Mouse (Mus musculus) neural tube, embryonic 14.5 days (tissue): ENCODE data around the gene Mapk8ip2. TPM values are rescaled to one million over a fixed set of nuclear protein-coding genes. Genes with fewer than 3 reads are reported as not detected.

Experiments used
- ATAC-seq: fragments of 200-750 bp; cut with Nextera tagmentation; 2 replicates; pipeline ENCODE4 v1.8.0; 2017; ENCODE audit warnings: low read depth, mild to moderate bottlenecking, moderate TSS enrichment, moderate library complexity
- H3K27ac ChIP-seq: fragments of 300-500 bp; sonication (generic); 2 replicates; pipeline ENCODE4 v1.5.1; 2014; ENCODE audit warnings: low read depth, mild to moderate bottlenecking, control low read depth, low read length, moderate library complexity, mixed read lengths
- H3K27me3 ChIP-seq: fragments of 300-500 bp; sonication (generic); 2 replicates; pipeline ENCODE4 v1.6.1; 2014; ENCODE audit warnings: low read length; ENCODE audit not compliant: control insufficient read depth, insufficient read depth
- H3K36me3 ChIP-seq: fragments of 300-500 bp; sonication (generic); 2 replicates; pipeline ENCODE4 v1.6.1; 2014; ENCODE audit warnings: low read length, mixed read lengths; ENCODE audit not compliant: control insufficient read depth, insufficient read depth
- H3K4me1 ChIP-seq: fragments of 300-500 bp; sonication (generic); 2 replicates; pipeline ENCODE4 v1.6.1; 2014; ENCODE audit warnings: low read length; ENCODE audit not compliant: control insufficient read depth, insufficient read depth
- H3K4me2 ChIP-seq: fragments of 300-500 bp; sonication (generic); 2 replicates; pipeline ENCODE4 v1.6.1; 2014; ENCODE audit warnings: mild to moderate bottlenecking, low read depth, low read length, control low read depth
- H3K4me3 ChIP-seq: fragments of 300-500 bp; sonication (generic); 2 replicates; pipeline ENCODE4 v1.5.1; 2014; ENCODE audit warnings: low read depth, low read length, control low read depth, mixed read lengths
- H3K9ac ChIP-seq: fragments of 300-500 bp; sonication (generic); replicated peaks from 2 replicates; pipeline ENCODE4 v1.6.1; 2014; ENCODE audit warnings: low read depth, mild to moderate bottlenecking, control low read depth, low read length, mixed read lengths
- H3K9me3 ChIP-seq: fragments of 300-500 bp; sonication (generic); 2 replicates; pipeline ENCODE4 v1.6.1; 2016; ENCODE audit warnings: low read length; ENCODE audit not compliant: control insufficient read depth
- WGBS: fragments of 180-500 bp; shearing (Covaris S2); extraction: QIAGEN DNeasy Blood & Tissue Kit; methylation state at CpG from one replicate; pipeline ENCODE4 v1.1.7; 2014; 5-methylcytosine and 5-hydroxymethylcytosine counted together
- polyA plus RNA-seq: library from polyadenylated mRNA; unstranded; fragments of >200 nt; fragmentation: Nextera tagmentation; extraction: Ambion mirVana; gene quantifications from 2 replicates; pipeline ENCODE4 v1.2.1, GENCODE M21; 2014

The Mapk8ip2 gene
- polyA plus RNA-seq, 1 experiment from 2014 or later = 64.5 TPM

DNA sequence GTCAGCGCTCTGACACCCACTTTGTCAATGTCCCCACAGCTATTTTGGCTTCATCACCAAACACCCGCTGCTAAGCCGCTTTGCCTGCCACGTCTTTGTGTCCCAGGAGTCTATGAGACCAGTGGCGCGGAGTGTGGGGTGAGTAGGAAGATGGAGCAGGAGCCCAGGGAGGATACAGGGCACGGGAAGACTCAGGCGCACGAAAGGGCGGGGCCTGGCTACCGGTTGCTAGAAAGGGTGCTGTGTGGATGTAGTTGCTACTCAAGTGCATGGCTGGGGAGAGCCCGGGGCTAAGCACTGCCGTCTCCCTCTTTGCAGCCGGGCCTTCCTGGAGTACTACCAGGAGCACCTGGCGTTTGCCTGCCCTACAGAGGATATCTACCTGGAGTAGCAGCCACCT is 7.6 kb downstream of the Mapk8ip2 start:
- ATAC-seq = no peak
- Histone ChIP-seq H3K9ac (no peak overlapping the region), H3K27ac (no peak overlapping the region), H3K9me3 (no peaks in the 10 kb centered on the region), H3K4me1 (no peaks in the 10 kb centered on the region), H3K4me3 (no peak overlapping the region), H3K36me3 (peaks cover 51% of the 10 kb centered on the region), H3K27me3 (no peaks in the 10 kb centered on the region), H3K4me2 (no peak overlapping the region)
- WGBS = 79% methylated on average over 15 of the region's 15 CpGs

- WGBS = 73% methylated on average over 7 of the region's 7 CpGs
- no peak for ATAC-seq
- Histone ChIP-seq H3K27me3 (no peaks in the 10 kb centered on the region), H3K4me2 (no peak overlapping the region), H3K4me3 (no peak overlapping the region), H3K9me3 (no peaks in the 10 kb centered on the region), H3K4me1 (no peaks in the 10 kb centered on the region), H3K9ac (no peak overlapping the region), H3K27ac (no peak overlapping the region), H3K36me3 (peaks cover 44% of the 10 kb centered on the region)
Measured at GRCm38 (mm10) chr15:89462176-89462575, 8.5 kb downstream of the Mapk8ip2 start.

DNA sequence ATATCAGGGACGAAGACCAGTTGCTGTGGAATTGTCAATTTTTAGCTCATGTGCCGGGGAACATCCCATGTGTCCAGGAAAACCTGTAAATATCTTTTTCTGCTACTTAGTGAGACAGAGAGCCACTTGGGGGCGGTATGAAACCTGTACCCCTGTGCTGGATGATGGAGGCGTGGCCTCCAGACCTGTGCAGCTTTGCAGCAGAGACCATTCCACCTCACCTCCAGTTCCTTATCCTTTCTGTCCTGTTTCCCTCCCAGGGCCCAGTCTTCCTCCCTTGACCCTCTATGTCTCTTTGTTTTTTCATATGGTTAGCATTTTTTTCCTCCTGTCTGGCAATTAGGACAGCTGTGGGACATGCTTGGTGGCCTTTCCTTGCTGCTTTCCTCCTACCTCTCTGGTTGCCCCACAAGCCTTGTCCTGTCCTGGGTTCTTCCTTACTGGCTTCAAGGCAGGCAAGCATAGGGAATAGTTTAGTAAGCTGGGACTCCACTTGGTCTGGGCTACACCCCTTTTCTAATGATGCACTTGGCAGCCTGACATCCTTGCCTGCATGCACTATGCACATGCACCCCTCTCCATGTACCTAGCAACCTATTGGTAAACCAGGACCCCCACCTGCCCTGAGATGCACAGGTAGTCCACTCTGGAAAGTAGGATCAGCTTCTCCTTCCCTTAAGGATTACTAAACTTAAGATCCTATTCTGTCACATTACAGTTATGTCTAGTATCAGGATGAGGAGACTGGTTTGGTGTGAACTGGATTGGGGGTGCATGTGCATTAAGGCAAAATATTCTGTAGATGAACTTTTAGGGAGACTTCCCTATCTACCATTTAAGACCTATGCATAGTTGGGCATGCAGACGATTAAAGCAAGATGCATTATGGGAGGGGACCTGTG is 9.9 kb downstream of the Mapk8ip2 start:
- Histone ChIP-seq H3K9ac (no peak overlapping the region), H3K27ac (no peak overlapping the region), H3K4me3 (no peak overlapping the region), H3K27me3 (no peaks in the 10 kb centered on the region), H3K4me1 (no peaks in the 10 kb centered on the region), H3K36me3 (peaks cover 31% of the 10 kb centered on the region), H3K9me3 (no peaks in the 10 kb centered on the region), H3K4me2 (no peak overlapping the region)
- ATAC-seq = no peak
- 66% methylated on average over 5 of the region's 5 CpGs for WGBS

GRCm38 (mm10) chr15:89465052-89465451 is 11.3 kb downstream of the Mapk8ip2 start:
- Histone ChIP-seq H3K27me3 (no peaks in the 10 kb centered on the region), H3K4me2 (no peak overlapping the region), H3K27ac (no peak overlapping the region), H3K4me1 (no peaks in the 10 kb centered on the region), H3K36me3 (peaks cover 19% of the 10 kb centered on the region; the same call in 1 of the 2 replicates), H3K9me3 (no peaks in the 10 kb centered on the region), H3K4me3 (no peak overlapping the region), H3K9ac (no peak overlapping the region)
- ATAC-seq = peak; percentile 55; the same call in 1 of the 2 replicates
- WGBS = 13% methylated on average over 1 of the region's 1 CpGs

GRCm38 (mm10) chr15:89468577-89468976 is 14.9 kb downstream of the Mapk8ip2 start:
- Histone ChIP-seq H3K27me3 (no peaks in the 10 kb centered on the region), H3K27ac (no peak overlapping the region), H3K4me1 (no peaks in the 10 kb centered on the region), H3K36me3 (no peaks in the 10 kb centered on the region), H3K4me3 (no peak overlapping the region), H3K4me2 (no peak overlapping the region), H3K9me3 (no peaks in the 10 kb centered on the region), H3K9ac (no peak overlapping the region)
- ATAC-seq = no peak
- 31% methylated on average over 2 of the region's 2 CpGs for WGBS

- peaks cover 5% of the 10 kb centered on the region; the same call in 1 of the 2 replicates for H3K4me1 ChIP-seq
- no peaks in the 10 kb centered on the region for H3K9me3 ChIP-seq
- no peak overlapping the region for H3K27ac ChIP-seq
- no peak overlapping the region for H3K4me3 ChIP-seq
- no peaks in the 10 kb centered on the region for H3K36me3 ChIP-seq
- no peaks in the 10 kb centered on the region for H3K27me3 ChIP-seq
- no peak for ATAC-seq
- WGBS = 93% methylated on average over 4 of the region's 4 CpGs
- no peak overlapping the region for H3K4me2 ChIP-seq
- H3K9ac ChIP-seq = no peak overlapping the region
Measured at GRCm38 (mm10) chr15:89471476-89471875, 17.8 kb downstream of the Mapk8ip2 start.

GRCm38 (mm10) chr15:89473370-89473769 is 19.7 kb downstream of the Mapk8ip2 start:
- H3K4me3 ChIP-seq = no peak overlapping the region
- no peak for ATAC-seq
- no peak overlapping the region for H3K4me2 ChIP-seq
- H3K9ac ChIP-seq = no peak overlapping the region
- no peaks in the 10 kb centered on the region for H3K9me3 ChIP-seq
- H3K27ac ChIP-seq = no peak overlapping the region
- H3K36me3 ChIP-seq = no peaks in the 10 kb centered on the region
- 82% methylated on average over 9 of the region's 9 CpGs for WGBS
- peaks cover 5% of the 10 kb centered on the region; the same call in 1 of the 2 replicates for H3K4me1 ChIP-seq
- H3K27me3 ChIP-seq = no peaks in the 10 kb centered on the region

DNA sequence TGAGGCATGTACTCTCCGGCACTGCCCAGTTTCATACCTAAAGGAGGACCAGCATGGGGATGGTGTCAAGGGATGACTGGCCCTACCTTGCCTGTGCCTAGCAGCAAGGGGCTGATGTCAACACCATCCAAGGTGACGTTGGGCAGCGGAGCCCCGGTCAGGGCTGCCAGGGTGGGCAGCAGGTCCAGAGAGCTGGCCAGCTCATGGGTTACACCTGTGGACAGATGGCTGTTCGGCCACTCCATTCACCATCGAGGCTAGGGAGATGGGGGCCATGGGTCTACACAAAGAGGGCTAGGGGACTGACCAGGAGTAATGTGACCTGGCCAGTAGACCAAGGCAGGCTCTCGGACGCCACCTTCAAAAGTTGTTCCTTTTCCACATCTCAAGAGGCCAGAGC is 20.2 kb downstream of the Mapk8ip2 start:
- no peak overlapping the region for H3K27ac ChIP-seq
- no peak overlapping the region for H3K4me3 ChIP-seq
- no peaks in the 10 kb centered on the region for H3K36me3 ChIP-seq
- no peak overlapping the region for H3K9ac ChIP-seq
- peaks cover 5% of the 10 kb centered on the region; the same call in 1 of the 2 replicates for H3K4me1 ChIP-seq
- no peaks in the 10 kb centered on the region for H3K9me3 ChIP-seq
- 95% methylated on average over 8 of the region's 8 CpGs for WGBS
- H3K4me2 ChIP-seq = no peak overlapping the region
- ATAC-seq = no peak
- H3K27me3 ChIP-seq = no peaks in the 10 kb centered on the region

DNA sequence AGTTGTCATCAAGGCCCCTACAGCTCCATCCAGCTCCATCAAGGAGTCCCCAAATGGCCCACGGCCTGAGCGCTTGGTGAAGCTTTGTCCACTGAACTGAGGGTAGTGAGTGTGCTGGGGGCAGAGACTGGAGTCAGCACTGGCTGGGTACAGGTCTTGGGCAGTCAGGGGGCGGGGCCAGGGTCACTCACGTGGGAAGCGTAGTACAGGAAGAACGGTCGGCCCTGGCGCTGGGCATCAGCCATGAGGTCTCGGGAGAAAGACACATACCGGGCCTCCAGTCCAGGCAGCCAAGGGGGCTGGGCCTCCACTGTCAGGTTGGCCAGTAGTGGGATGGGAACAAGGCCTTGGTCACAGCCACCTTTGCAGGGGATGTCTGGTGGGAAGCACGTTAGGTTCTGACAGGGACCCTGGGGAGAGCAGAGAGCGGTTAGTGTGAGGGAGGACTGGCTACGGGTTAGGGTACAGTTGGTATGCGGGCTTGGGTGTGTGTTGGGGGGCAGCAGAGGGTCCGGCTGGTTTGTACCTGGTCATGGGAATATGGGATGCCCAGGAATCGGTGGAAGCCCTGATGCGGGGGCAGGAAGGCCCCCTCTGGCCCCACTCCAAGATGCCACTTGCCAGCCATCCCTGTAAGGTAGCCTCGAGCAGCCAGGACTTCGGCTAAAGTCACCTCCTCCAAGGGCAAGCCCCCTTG is 21.0 kb downstream of the Mapk8ip2 start:
- H3K9me3 ChIP-seq = no peaks in the 10 kb centered on the region
- H3K4me1 ChIP-seq = peaks cover 5% of the 10 kb centered on the region; the same call in 1 of the 2 replicates
- no peaks in the 10 kb centered on the region for H3K27me3 ChIP-seq
- peak overlapping the region; percentile 95; the same call in 1 of the 2 replicates for H3K4me2 ChIP-seq
- H3K9ac ChIP-seq = no peak overlapping the region
- no peaks in the 10 kb centered on the region for H3K36me3 ChIP-seq
- 93% methylated on average over 19 of the region's 19 CpGs for WGBS
- H3K27ac ChIP-seq = no peak overlapping the region
- H3K4me3 ChIP-seq = no peak overlapping the region
- ATAC-seq = no peak
